Mouse (Mus musculus): ENCODE data around the gene 4933409G03Rik.

GRCm38 (mm10) chr2:68544190-68544589, 38.0 kb upstream of the 4933409G03Rik start:
- no peak for TF ChIP-seq CTCF (IDR thresholded peaks at IDR 0.05; ENCODE audit: low read depth)
- no peak for TF ChIP-seq EP300 (optimal IDR thresholded peaks at IDR 0.05)
